Comparison of ENCODE assay signal across 16 mouse cellular contexts in genomic region chr17:50122555-50122954, GRCm38 (mm10).
"Had no signal": no experiment of that assay in that cellular context is flagged by ENCODE, and none has a peak within 500 bp of the region (broad histone marks: within the 10 kb centered on the region; RNA-seq: fewer than 3 reads in every experiment).

No protein-coding gene starts in this region.

- DNase-seq: liver, postnatal 0 days; lung, adult 2 months; lung, postnatal 14 days; lung, postnatal 36 days; midbrain, embryonic 14.5 days; right cerebral cortex, postnatal 14 days; thymus, adult 18-20 months; thymus, postnatal 14 days; thymus, postnatal 36 days had no signal

- H3K9me3 ChIP-seq: lung, embryonic 15.5 days; megakaryocyte, embryonic 14.5 days; midbrain, embryonic 12.5 days; neural tube, embryonic 12.5 days had no signal

- H3K4me3 ChIP-seq: lung, embryonic 15.5 days; megakaryocyte, embryonic 14.5 days; midbrain, embryonic 12.5 days; neural tube, embryonic 12.5 days had no signal

- ATAC-seq: liver, postnatal 0 days; lung, postnatal 0 days; midbrain, embryonic 16.5 days had no signal

- H3K27ac ChIP-seq: lung, embryonic 15.5 days; macrophage; midbrain, embryonic 12.5 days; neural tube, embryonic 12.5 days had no signal

- H3K4me2 ChIP-seq: lung, embryonic 15.5 days; midbrain, embryonic 12.5 days; neural tube, embryonic 12.5 days had no signal

- H3K36me3 ChIP-seq: lung, embryonic 15.5 days; midbrain, embryonic 12.5 days; neural tube, embryonic 12.5 days had no signal

- H3K4me1 ChIP-seq: lung, embryonic 15.5 days; neural tube, embryonic 12.5 days had no signal

- H3K27me3 ChIP-seq: lung, embryonic 15.5 days; megakaryocyte, embryonic 14.5 days; neural tube, embryonic 12.5 days had no signal

- H3K9ac ChIP-seq: liver, postnatal 0 days; lung, embryonic 15.5 days; midbrain, embryonic 12.5 days; neural tube, embryonic 12.5 days had no signal
